Mouse (Mus musculus) bone marrow macrophage, adult 2 months (primary cell): ENCODE results near the gene Il6ra.

Experiments used
- CTCF ChIP-seq: IDR thresholded peaks from 2 replicates; pipeline ENCODE4 v1.5.1; 2012; ENCODE audit warnings: low read depth, mild to moderate bottlenecking, low read length, moderate library complexity
- POLR2A ChIP-seq: IDR thresholded peaks from 2 replicates; pipeline ENCODE4 v1.6.1; 2012; ENCODE audit warnings: mild to moderate bottlenecking, low read depth, low read length, borderline replicate concordance

DNA sequence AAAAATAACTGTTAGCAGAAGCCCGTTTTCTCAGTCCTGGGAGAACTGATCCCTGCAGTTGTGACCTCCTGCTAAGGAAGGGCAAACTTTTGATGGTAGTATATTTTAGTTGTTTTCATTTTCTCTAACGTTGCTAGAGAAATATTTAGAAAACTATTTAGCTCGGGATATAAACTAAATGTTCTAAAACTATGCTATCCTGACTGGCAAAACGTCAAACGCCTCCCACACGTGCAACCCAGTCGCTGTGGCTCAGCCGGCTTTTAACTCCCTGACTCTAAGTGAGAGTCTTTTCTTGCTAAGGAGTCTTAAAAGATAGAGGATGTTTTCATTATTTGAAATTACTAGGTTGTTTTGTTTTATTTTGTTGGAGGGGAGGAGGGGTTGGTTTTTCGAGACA, 38.0 kb downstream of the Il6ra start:
- TF ChIP-seq POLR2A = no peak
- no peak for TF ChIP-seq CTCF
